Mouse (Mus musculus) embryonic facial prominence, embryonic 11.5 days (tissue): ENCODE data around the gene Wasf2. TPM values are rescaled to one million over a fixed set of nuclear protein-coding genes. Genes with fewer than 3 reads are reported as not detected.
A peak's percentile ranks its signal among the peaks of the same experiment; 100 is the strongest.

Source experiments
- ATAC-seq: fragments of 200-750 bp; cut with Nextera tagmentation; replicated peaks from 2 replicates; pipeline ENCODE4 v1.8.0; 2017; ENCODE audit warnings: low read depth; ENCODE audit not compliant: insufficient number of reproducible peaks, low FRiP score, low TSS enrichment
- DNase-seq: peaks from one replicate; pipeline ENCODE4 v3.0.0-alpha.2; 2015; ENCODE audit warnings: low spot score
- H3K27ac ChIP-seq: fragments of 300-500 bp; sonication (generic); replicated peaks from 2 replicates; pipeline ENCODE4 v1.5.1; 2014; ENCODE audit warnings: mild to moderate bottlenecking, low read depth, low read length, control low read depth
- H3K27me3 ChIP-seq: fragments of 300-500 bp; sonication (generic); 2 replicates; pipeline ENCODE4 v1.6.1; 2014; ENCODE audit warnings: mild to moderate bottlenecking, low read length, moderate library complexity, mixed read lengths; ENCODE audit not compliant: control insufficient read depth, insufficient read depth
- H3K36me3 ChIP-seq: fragments of 300-500 bp; sonication (generic); replicated peaks from 2 replicates; pipeline ENCODE4 v1.6.1; 2014; ENCODE audit warnings: low read depth, mild to moderate bottlenecking, low read length, moderate library complexity, mixed read lengths; ENCODE audit not compliant: control insufficient read depth, insufficient read depth
- H3K4me1 ChIP-seq: fragments of 300-500 bp; sonication (generic); 2 replicates; pipeline ENCODE4 v1.6.1; 2014; ENCODE audit warnings: low read length, mixed read lengths; ENCODE audit not compliant: control insufficient read depth, insufficient read depth
- H3K4me2 ChIP-seq: fragments of 300-500 bp; sonication (generic); 2 replicates; pipeline ENCODE4 v1.6.1; 2014; ENCODE audit warnings: low read depth, mild to moderate bottlenecking, control low read depth, low read length, moderate library complexity
- H3K4me3 ChIP-seq: fragments of 300-500 bp; sonication (generic); 2 replicates; pipeline ENCODE4 v1.5.1; 2014; ENCODE audit warnings: low read depth, low read length, control low read depth
- H3K9ac ChIP-seq: fragments of 300-500 bp; sonication (generic); replicated peaks from 2 replicates; pipeline ENCODE4 v1.6.1; 2014; ENCODE audit warnings: mild to moderate bottlenecking, control low read depth, low read length
- H3K9me3 ChIP-seq: fragments of 300-500 bp; sonication (generic); replicated peaks from 2 replicates; pipeline ENCODE4 v1.6.1; 2016; ENCODE audit warnings: mild to moderate bottlenecking, low read length, inconsistent platforms, mixed read lengths; ENCODE audit not compliant: control insufficient read depth
- WGBS: fragments of 180-500 bp; shearing (Covaris S2); extraction: QIAGEN DNeasy Blood & Tissue Kit; methylation state at CpG from one replicate; pipeline ENCODE4 v1.1.7; 2014; 5-methylcytosine and 5-hydroxymethylcytosine counted together
- polyA plus RNA-seq: library from polyadenylated mRNA; unstranded; fragments of >200 nt; fragmentation: Nextera tagmentation; extraction: Ambion mirVana; gene quantifications from 2 replicates; pipeline ENCODE4 v1.2.1, GENCODE M21; 2014

Wasf2 gene
- polyA plus RNA-seq, 1 experiment from 2014 or later, result 75.9 TPM

DNA sequence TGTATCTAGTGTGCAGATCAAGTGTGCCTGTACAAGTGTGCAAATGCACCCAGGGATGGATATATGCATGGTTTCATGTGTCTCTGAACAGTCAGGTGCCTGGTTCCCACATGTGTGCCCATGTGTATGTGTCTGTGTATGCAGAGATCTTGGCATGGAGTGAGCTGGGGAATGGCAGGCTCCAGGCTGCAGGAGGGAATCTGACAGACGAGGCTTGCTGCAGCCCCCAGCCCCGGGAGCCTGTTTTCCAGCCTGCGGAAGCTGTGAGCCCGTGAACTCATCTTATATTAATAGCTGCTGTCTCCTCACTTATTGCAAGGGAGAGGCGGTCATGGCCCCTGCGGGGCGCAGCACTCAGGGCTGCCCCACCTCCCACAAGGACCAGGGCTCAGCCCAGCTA is 74.1 kb downstream of the Wasf2 start:
- Histone ChIP-seq H3K27me3 (no peaks in the 10 kb centered on the region), H3K9ac (no peak overlapping the region), H3K36me3 (no peaks in the 10 kb centered on the region), H3K9me3 (no peaks in the 10 kb centered on the region), H3K4me1 (peaks cover 6% of the 10 kb centered on the region), H3K27ac (0 out of 2 replicates have a peak overlapping the region, but pooled peaks have one; percentile 16), H3K4me3 (no peak overlapping the region), H3K4me2 (no peak overlapping the region)
- ATAC-seq (no peak), DNase-seq (no peak)
- 41% methylated on average over 7 of the region's 7 CpGs for WGBS

- Histone ChIP-seq H3K27me3 (peaks cover 22% of the 10 kb centered on the region), H3K27ac (no peak overlapping the region), H3K9me3 (no peaks in the 10 kb centered on the region), H3K4me2 (no peak overlapping the region), H3K36me3 (no peaks in the 10 kb centered on the region), H3K9ac (no peak overlapping the region), H3K4me1 (peaks cover 15% of the 10 kb centered on the region), H3K4me3 (no peak overlapping the region)
- 2% methylated on average over 11 of the region's 11 CpGs for WGBS
- ATAC-seq, result no peak
- DNase-seq, result peak; percentile 82
These were observed 79.1 kb downstream of the Wasf2 start for GRCm38 (mm10) chr4:133209366-133209765.

GRCm38 (mm10) chr4:133210023-133210787 is 79.9 kb downstream of the Wasf2 start:
- H3K4me2 ChIP-seq, result no peak overlapping the region
- H3K27me3 ChIP-seq, result peaks cover 22% of the 10 kb centered on the region
- no peaks in the 10 kb centered on the region for H3K9me3 ChIP-seq
- H3K27ac ChIP-seq, result no peak overlapping the region
- 91% methylated on average over 24 of the region's 24 CpGs for WGBS
- peaks cover 15% of the 10 kb centered on the region for H3K4me1 ChIP-seq
- ATAC-seq, result no peak
- no peak overlapping the region for H3K4me3 ChIP-seq
- no peak overlapping the region for H3K9ac ChIP-seq
- H3K36me3 ChIP-seq, result no peaks in the 10 kb centered on the region
- no peak for DNase-seq

GRCm38 (mm10) chr4:133210788-133211390 is 80.6 kb downstream of the Wasf2 start:
- H3K9ac ChIP-seq, result no peak overlapping the region
- H3K27me3 ChIP-seq, result peaks cover 22% of the 10 kb centered on the region
- no peak overlapping the region for H3K4me2 ChIP-seq
- H3K4me1 ChIP-seq, result peaks cover 15% of the 10 kb centered on the region
- H3K4me3 ChIP-seq, result no peak overlapping the region
- no peak for DNase-seq
- H3K36me3 ChIP-seq, result no peaks in the 10 kb centered on the region
- H3K27ac ChIP-seq, result no peak overlapping the region
- WGBS, result 89% methylated on average over 19 of the region's 19 CpGs
- ATAC-seq, result no peak
- H3K9me3 ChIP-seq, result no peaks in the 10 kb centered on the region

GRCm38 (mm10) chr4:133211751-133212561 is 81.7 kb downstream of the Wasf2 start, which contains the start of the genes Cd164l2 and Gpr3:
Gene Cd164l2 (plus strand): TSS chr4:133212131.
Gene Gpr3 (minus strand): TSS chr4:133212536.
- H3K27ac ChIP-seq, result no peak within 1 kb of the TSS
- H3K9me3 ChIP-seq, result no peaks in the 10 kb centered on the region
- DNase-seq (no peak), ATAC-seq (peak; percentile 56)
- peak within 1 kb of the TSS; percentile 60 for H3K4me3 ChIP-seq
- H3K27me3 ChIP-seq, result peaks cover 22% of the 10 kb centered on the region
- H3K4me1 ChIP-seq, result peaks cover 15% of the 10 kb centered on the region
- H3K9ac ChIP-seq, result peak within 1 kb of the TSS; percentile 57
- H3K36me3 ChIP-seq, result no peaks in the 10 kb centered on the region
- WGBS, result 2% methylated on average over 51 of the region's 52 CpGs
- H3K4me2 ChIP-seq, result peak within 1 kb of the TSS; percentile 99

GRCm38 (mm10) chr4:133212562-133213267 is 82.4 kb downstream of the Wasf2 start:
- Histone ChIP-seq H3K4me3 (peak overlapping the region; percentile 60), H3K9ac (peak overlapping the region; percentile 57; the same call in 1 of the 2 replicates), H3K4me1 (peaks cover 15% of the 10 kb centered on the region), H3K36me3 (no peaks in the 10 kb centered on the region), H3K27me3 (peaks cover 22% of the 10 kb centered on the region), H3K27ac (no peak overlapping the region), H3K9me3 (no peaks in the 10 kb centered on the region), H3K4me2 (peak overlapping the region; percentile 99)
- peak; percentile 58 for ATAC-seq
- DNase-seq, result peak; percentile 85
- WGBS, result 1% methylated on average over 44 of the region's 44 CpGs

DNA sequence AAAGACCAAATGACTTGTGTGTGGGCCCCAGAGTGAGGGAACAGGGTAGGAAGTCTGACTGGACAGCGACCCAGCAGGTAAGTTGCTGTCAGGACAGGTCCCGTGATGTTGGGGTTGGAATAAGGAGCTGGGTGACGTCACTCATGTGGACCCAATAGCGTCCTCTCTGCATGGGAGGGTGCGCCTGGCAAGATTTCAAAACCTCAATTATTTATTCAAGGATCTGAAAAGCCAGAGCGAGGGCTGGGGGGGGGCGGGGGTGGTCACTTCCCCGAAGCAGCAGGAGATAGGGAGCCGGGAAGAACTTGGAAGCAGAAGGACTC is 82.9 kb downstream of the Wasf2 start:
- Histone ChIP-seq H3K27ac (no peak overlapping the region), H3K4me1 (peaks cover 15% of the 10 kb centered on the region), H3K9me3 (no peaks in the 10 kb centered on the region), H3K36me3 (no peaks in the 10 kb centered on the region), H3K27me3 (peaks cover 22% of the 10 kb centered on the region), H3K9ac (no peak overlapping the region), H3K4me2 (peak overlapping the region; percentile 99), H3K4me3 (no peak overlapping the region; the same call in 1 of the 2 replicates)
- DNase-seq (peak; percentile 40), ATAC-seq (no peak; the same call in 1 of the 2 replicates)
- WGBS, result 3% methylated on average over 9 of the region's 9 CpGs
